Mouse (Mus musculus) embryo, embryonic 11 days (tissue): ENCODE measurements around the gene Chrm5.
"Not testable (repeated sequence)": the region's sequence is repeated elsewhere in the genome, so short reads cannot be mapped to it uniquely, and the experiment has no call there.

Experiments used
- DNase-seq: peaks from one replicate; pipeline ENCODE4 v3.0.0-alpha.2; 2015

Chrm5 gene

DNA sequence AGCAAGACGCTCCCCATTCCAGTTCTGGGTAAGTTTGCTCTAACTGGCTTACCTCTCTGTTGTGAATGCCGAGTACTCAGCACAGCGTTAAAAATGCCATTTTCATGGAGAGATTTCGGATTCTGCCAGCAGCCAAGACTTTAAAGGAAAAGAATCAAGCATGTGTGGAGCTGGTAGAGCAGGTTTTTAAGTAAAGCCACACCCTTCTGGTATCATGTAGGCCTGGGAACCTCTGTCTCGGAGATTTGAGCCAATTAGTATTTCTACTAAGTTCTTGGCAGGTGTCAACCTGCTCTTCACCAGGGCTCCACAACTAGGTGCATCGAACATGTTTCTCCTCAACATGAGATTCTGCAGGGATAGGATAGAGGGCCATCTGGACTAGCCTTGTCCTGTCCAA, 4.0 kb downstream of the Chrm5 start:
- DNase-seq, result no peak

DNA sequence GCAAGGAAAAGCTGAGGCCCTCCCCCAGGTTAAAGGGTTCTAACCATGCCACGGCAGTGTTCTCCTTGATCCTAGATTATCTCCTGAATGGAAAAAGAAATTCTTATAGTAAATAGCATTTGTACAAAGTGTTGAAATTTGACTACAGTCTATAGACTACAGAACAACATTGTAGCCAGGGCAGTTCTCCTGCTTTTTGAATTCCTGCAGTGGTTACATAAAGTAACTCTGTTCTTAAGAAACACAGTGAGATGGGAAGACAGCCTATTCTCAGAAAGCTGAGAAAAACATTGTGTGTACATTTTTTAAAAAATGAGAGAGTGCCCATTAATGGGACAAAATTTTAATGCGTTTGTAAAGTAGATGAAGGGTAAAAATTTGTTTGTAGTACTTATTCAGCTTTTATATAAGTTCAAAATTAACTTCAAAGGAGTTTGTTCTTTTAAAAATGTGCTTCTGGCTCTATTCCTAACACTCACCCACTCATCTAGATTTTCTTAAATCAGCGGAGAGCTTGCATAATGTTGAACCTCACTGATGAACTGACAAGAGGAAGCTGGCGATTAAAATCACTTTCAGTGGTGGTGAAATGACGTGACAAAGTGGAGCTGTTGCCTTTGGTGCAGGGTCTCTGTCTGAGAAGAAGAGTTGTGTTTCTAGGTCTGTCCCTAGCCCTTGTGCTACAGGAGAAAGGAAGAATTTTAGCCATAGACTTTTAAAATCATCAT, 5.4 kb downstream of the Chrm5 start:
- DNase-seq, result no peak

DNA sequence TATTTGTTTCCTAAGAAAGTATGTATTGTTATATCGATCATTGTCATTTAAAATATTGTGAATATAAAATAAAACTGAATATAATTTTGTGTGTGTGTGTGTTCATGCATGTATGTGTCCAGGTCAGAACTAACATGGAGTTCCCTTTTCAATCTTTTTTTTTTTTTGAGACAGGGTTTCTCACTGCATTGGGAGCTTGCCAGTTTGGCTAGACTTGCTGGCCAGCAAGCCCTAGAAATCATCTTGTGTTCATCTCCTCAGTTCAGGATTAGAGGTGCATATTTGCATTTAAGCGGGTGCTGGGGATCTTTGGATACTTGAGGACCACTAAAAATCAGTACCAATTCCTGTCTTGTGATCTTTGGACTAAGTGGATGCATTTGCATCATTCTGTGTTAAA, 8.5 kb downstream of the Chrm5 start:
- DNase-seq, result no peak

DNA sequence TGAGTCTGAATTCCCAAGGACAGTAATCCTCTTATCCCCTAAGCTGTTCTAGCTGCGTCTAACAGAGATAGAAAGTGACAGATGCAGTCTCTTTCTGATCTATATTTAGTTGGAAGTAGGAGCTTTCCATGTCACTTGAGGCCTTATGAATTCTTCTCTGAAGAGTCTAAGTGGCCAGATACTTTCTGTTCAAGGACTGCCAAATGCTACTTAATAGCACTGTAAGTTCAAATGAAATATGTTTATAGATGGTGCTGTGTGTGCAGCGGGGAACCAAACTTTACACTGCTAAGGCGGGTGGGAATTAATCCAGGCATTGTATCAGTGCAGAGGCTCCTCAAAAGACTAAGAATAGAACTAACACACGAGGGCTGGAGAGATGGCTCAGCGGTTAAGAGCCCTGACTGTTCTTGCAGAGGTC, 9.6 kb downstream of the Chrm5 start:
- DNase-seq, result no peak

DNA sequence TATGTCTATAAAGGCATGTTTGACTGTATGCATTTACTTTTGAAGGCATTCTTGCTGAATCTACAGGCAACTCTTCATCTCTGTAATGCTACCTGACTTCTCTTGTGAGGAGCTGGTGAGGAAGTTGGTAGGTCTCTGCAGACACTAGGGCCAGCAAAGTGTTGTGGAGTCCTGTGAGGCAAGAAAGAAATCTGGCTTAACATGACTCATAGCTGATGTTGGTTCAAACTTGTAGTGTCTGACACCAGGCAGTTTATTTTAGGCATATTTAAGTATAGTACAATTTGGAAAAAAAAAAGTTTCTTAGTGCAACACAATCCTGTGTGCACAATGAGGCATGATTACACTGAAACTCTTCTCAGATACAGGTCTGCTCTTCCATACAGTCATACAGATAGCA, 11.0 kb downstream of the Chrm5 start:
- no peak for DNase-seq

DNA sequence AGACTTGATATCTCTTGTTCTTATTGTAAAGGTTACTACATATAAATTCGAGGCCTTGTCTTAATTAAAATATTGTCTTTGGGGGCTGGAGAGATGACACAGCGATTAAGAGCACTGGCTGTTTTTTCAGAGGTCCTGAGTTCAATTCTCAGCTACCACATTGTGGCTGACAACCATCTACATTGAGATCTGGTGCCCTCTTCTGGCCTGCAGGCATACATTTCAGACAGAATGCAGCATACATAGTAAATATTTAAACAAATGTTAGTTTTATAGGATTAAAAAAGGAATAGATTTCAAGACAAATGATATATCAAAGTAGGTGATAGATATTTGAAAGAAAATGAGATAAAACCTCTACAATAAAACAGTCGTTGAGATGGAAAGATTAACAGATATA, 20.0 kb downstream of the Chrm5 start:
- no peak for DNase-seq

DNA sequence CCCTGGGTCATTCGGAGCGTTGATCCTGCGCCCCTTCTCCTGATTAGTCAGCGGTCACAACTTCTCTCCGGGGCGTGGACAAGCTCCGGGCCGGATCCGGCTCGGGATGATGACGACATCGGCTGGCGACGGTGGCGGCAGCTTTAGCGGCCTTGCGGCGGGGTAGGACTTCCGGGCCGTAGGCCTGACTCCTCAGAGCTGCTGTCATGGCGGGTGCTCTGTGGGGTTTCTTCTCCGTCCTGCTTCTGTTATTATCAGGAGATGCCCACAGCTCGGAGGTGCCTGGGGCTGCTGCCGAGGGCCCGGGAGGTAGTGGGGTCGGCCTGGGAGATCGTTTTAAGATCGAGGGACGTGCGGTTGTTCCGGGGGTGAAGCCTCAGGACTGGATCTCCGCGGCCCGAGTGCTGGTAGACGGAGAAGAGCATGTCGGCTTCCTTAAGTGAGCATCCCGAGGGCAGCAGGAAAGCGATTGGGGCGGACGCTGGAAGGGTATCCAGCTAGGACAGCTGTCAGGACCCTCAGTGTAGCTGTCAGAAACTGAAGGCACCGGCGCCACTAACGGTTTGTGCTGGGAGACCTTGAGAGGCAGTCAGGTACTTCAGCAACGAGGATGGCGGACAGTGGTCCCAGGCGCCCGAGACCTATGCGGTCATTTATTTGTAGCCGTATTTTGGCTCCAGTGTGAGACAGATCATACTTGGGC, 25.6 kb downstream of the Chrm5 start, which contains the start of gene Emc7:
Gene Emc7 (plus strand): TSS at position 136 of the 703 bp plus-strand sequence.
- peak; percentile 97 for DNase-seq

DNA sequence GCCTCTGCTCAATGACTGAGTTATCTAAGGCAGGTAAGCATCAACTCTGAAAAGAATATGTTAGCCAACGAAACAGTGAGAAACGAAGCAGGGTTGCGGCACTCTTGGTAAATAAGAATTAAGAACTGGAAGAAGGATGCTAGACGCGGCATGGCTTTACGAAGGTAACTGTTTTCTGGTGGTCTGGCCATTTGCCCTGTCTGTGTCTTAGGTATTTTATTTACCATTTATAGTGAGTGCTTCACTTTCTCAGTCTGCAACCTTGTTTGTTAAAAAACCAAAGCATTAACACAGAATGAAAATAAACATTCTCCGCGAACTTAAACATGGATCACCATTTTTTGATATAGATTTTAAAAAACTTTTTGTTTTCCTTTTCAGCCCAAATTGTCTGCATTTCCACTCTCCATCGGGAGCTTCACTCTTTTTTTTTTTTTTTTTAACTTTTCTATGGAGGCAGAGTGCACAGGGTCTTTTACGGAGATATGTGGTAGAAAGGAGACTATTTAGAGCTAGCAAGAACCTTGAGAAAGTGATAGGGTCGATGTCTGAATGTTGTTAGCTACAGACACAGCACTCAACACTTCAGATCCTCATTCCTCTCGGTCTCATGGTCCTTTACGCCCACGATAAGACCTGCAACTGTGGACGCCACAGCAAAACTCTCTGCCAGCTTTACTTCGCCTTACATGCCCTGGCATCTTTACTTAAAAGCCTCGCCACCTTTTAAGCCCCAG, 26.3 kb downstream of the Chrm5 start:
- no peak for DNase-seq

DNA sequence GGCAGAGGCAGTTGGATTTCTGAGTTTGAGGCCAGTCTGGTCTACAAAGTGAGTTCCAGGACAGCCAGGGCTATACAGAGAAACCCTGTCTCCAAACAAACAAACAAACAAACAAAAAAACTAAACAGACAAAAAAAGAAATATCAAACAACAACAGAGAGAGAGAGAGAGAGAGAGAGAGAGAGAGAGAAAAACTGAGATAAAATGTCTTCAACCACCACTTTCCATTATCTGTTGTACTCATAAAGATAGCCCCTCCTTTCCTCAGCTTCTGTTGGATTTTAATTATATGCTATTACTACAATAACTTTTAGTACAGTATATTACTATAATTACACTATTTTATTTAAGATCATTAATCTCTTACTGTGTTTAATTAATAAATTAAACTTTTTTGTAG, 28.1 kb downstream of the Chrm5 start:
- DNase-seq, result not testable (repeated sequence)

DNA sequence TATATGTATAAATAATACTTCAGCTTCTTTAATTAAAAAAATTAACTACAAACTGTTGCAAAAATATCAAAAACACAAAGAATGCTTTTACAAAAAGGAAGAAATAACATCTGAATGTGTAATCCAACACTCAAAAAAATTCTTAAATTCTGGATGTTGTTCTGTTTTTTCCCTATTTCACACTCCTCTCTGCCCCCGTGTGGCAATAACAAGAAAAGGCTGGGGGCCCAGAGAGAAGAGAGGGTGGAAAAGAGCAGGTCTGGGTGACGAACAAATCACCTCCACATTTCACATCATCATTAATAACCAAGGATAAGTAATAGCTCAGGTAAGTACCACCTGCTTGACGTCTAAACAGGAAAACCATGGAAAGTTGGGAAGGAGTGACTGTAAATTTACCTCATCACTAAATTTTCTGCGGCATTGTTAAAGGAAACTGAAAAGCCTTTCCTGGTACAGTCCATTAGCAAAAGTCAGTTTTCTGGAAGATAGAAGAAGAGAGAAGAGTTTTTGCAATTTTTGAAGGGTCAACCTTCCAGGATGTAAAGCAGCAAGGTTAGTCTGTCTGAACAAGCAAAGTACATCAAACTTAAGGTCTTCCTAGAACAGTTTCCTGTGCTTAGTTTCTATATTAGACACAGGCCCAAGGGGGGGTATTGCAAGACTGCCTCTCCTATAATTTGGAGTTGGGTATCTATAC, 30.8 kb downstream of the Chrm5 start:
- DNase-seq, result peak; percentile 25

DNA sequence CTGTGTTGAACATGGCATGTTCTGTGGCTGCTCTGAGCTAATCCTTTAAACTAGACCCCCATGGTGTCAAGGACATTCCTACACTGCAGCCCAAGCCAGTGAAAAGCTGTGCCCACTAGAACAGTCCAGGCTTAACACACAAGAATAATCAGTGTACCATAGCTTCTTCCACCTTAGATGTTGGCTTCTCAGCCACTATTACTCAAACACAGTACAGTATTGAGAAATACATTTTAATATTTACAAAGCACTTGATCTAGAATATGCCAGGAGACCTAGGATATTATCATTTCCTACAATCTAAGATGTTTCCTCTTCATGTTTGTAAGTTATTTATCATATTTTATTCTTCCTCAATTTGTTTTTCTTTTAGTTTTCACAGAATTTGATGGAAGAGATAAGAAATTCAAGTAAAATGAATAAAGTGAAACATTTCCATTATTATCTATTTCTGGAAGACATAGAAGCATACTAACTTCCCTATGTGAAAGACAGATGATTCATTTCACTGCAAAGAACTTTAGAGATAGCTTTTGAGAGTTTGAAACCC, 32.0 kb downstream of the Chrm5 start:
- DNase-seq, result no peak

DNA sequence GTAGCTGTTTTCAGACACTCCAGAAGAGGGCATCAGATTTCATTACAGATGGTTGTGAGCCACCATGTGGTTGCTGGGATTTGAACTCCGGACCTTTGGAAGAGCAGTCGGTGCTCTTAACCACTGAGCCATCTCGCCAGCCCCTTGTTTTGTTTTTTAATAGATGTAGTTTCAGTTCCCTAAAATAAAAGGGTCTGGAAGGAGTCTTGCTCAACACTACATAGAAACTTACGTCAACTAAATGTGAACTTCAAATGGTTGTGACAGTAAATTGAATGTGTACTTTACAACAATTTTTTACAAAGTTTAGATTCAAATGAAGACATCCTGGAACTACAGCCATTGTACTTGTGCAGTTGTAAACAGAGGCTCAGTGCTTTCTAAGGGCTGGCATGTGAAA, 32.5 kb downstream of the Chrm5 start:
- DNase-seq, result not testable (repeated sequence)

DNA sequence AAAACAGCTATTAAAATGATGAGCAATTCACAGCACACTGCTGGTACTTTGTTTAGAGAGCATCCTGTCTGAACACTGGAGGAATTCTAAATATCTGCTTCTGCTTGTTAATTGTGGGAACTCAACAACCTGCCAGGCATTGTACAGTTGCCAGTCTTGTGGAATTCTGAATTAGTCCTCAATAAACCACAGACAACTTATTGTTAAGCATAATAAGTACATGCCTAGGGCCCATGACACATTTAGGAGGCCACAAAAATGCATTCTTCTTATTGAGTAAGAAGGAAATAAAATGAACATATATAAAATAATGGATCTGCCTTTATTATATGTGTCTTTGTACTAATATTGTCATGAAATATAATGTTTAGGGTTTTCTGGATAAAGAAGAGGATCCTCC, 35.1 kb downstream of the Chrm5 start:
- no peak for DNase-seq

DNA sequence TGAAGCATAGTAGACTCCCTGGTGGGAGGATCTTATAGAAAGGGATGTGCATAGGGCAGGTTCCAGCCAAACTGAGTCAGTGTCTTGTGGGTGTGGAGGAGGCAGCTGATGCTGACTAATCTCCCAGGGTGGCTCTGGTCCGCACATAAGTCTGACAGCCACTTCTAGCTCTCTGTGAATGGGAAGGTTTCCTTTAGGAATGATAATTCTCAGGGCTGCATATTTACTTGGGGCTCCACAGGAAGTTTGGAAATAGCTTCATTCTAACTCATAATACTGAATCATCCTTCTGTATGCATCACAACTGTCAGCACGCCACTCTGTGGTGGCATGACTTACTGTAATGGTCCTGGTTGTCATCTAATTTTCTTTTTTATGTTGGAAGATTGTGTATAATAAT, 37.1 kb downstream of the Chrm5 start:
- no peak for DNase-seq

DNA sequence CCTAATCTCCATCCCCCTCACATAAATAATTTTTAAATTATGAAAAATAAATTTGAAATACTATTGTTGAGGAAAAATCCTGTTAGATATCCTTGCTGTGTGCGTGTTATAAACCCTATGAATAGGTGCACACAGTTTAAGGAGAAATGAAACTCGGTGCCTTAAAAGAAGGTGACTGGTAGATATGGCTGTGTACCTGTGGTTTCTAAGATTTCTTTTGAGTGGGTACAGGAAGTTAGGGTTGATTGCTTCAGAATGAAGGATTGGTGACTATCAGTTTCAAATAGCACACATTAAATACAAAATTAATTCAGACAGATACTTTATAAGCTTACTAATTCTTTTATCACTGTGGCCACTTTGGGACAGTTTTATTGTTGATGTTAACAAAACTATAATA, 43.0 kb downstream of the Chrm5 start:
- no peak for DNase-seq

DNA sequence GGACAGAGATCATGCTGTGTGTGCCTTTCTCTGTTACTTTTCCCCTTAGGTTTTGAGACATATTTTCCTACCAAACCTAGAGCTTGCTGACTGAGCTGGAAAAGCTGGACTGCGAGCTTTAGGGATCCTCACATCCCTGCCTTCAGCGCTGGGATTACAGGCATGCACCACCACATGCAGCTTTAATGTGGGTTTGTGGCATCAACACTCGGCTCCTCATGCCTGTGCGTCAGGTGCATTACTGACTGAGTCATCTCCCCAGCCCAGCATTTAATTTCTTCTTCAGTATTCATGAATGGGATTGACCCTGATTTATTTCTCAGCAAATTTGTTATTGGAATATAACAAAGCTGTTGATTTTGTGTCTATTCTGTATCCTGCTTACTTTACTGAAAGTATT, 44.3 kb downstream of the Chrm5 start:
- no peak for DNase-seq

DNA sequence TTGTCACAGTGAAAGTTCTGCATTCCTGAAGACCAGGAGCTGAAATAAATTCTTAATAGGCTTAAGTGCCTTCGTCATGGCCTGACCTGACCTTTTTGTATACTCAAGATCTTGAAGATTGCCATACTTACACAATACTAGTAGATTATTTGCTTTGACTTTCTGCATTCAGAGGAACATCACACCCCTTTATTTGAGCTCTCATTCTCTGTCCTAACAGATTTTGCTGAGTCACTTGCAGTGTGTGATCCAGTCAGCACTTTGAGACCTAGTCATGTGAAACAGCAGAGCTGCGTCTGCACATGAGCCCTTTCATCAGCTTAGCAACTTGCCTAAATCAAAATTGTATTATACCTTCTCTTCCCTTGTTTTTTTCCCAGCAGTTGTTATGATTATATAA, 47.2 kb downstream of the Chrm5 start:
- DNase-seq, result no peak

DNA sequence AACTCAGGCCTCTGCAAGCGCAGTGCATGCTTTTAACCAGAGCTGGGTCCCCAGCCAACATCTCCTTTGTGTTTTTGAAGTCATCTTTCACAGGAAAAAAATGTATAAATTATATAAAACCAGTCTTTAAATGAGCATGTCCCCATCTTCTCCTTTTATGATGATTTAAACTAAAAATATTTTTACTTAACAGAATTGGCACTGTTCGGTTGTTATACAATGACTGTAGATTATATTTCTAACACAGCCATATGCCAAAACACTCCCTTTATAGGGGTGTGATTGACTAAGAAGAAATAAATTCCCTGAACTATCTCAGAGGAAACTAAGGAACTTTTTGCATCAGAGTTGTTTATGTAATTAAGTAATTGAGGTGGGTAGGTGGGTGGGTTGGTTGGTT, 48.0 kb downstream of the Chrm5 start:
- no peak for DNase-seq

DNA sequence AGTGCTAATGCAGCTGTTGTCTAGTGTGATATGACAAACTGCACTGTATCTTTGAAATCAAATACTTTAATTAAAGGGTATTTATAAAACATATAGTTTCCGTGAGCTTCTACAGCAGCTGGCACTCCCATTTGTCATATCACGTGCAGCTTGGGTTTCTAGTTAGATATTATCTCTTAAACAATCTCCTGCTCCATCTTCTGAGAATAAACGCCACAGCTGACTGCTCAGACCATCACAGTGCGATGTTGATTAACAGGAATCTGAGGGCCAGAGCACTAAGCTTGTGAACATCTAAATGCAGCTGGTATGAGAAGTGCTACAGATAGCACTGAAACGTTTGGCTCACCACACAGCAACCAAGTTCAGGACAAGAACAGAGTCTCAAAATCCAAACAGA, 50.2 kb downstream of the Chrm5 start:
- DNase-seq, result no peak

DNA sequence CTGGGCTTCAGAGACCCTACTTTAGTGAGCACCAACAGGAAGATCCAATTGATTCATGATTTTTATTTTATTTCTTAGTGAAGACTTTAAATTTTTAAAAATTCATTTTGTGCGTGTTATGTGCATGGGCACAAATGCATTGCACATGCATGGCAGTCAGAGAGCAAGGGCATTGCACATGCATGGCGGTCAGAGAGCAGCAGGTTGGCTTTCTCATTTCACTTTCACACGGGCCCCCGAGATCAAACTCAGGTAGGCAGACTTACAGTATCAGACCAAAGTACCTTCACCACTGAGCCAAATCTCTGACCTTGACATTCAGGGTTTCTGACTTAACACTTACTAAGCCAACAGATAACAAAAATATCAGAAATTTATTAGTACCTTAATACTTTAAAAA, 50.9 kb downstream of the Chrm5 start:
- DNase-seq, result no peak
